Mouse (Mus musculus) mammary gland, adult 2 months (tissue): ENCODE results near the gene Trpc4. TPM values are rescaled to one million over a fixed set of nuclear protein-coding genes. Genes with fewer than 3 reads are reported as not detected.

ENCODE experiments used
- polyA plus RNA-seq: library from polyadenylated mRNA; depleted of rRNA; stranded (reverse); fragments of >200 nt; gene quantifications from 2 replicates; pipeline ENCODE4 v1.2.3, GENCODE M21; 2012; ENCODE audit warnings: low replicate concordance; rRNA removed

Gene Trpc4
- polyA plus RNA-seq: 0.11 TPM in 1 of 2 replicates, not detected in the other

GRCm38 (mm10) chr3:54155639-54156315 lies at the start of gene Trpc4:
Gene Trpc4, plus strand, starts transcription at chr3:54156035.

GRCm38 (mm10) chr3:54360897-54361296 lies 205.1 kb downstream of the Trpc4 start, which contains the start of gene Postn:
Gene Postn, plus strand, starts transcription at chr3:54361109.

Other genes with a start within 250 kb of the Trpc4 start
- 135 and 298 TPM in 2 replicates for gene Postn, start 205.1 kb downstream of the Trpc4 start, polyA plus RNA-seq